Mouse (Mus musculus) C2C12 (cell line): ENCODE data around the gene Lrmda.

Experiments
- CEBPB ChIP-seq: IDR thresholded peaks from one replicate; pipeline ENCODE4 v1.6.1; 2011; ENCODE audit warnings: low read depth, mild to moderate bottlenecking, control low read depth, moderate library complexity
- CTCF ChIP-seq: IDR thresholded peaks from one replicate; pipeline ENCODE4 v1.5.1; 2011; ENCODE audit not compliant: control insufficient read depth, insufficient read depth, insufficient read length
- MYOD1 ChIP-seq: IDR thresholded peaks from one replicate; pipeline ENCODE4 v1.6.1; 2011; ENCODE audit warnings: low read depth; ENCODE audit not compliant: control insufficient read depth, insufficient read length
- MYOG ChIP-seq: IDR thresholded peaks from one replicate; pipeline ENCODE4 v1.6.1; 2011; ENCODE audit not compliant: control insufficient read depth, insufficient read length; ENCODE audit errors: extremely low read depth
- USF1 ChIP-seq: IDR thresholded peaks from one replicate; pipeline ENCODE4 v1.6.1; 2011; ENCODE audit warnings: low read depth, mild to moderate bottlenecking, control low read depth, moderate library complexity

GRCm38 (mm10) chr14:22841136-22841535 lies 821.6 kb downstream of the Lrmda start:
- TF ChIP-seq CTCF = no peak
- TF ChIP-seq MYOG = no peak
- TF ChIP-seq USF1 = no peak
- TF ChIP-seq MYOD1 = no peak
- no peak for TF ChIP-seq CEBPB
